Mouse (Mus musculus) embryonic fibroblast, embryonic 13.5 days (primary cell): Measurements from ENCODE around the gene Taf8.

Source experiments
- CTCF ChIP-seq: IDR thresholded peaks from 2 replicates; pipeline ENCODE4 v1.5.1; 2011; ENCODE audit warnings: mild to moderate bottlenecking, control low read depth, low read length, moderate library complexity, borderline replicate concordance; ENCODE audit not compliant: insufficient read depth
- POLR2A ChIP-seq: IDR thresholded peaks from 2 replicates; pipeline ENCODE4 v1.6.1; 2011; ENCODE audit warnings: low read depth, mild to moderate bottlenecking, control low read depth, low read length, moderate library complexity

GRCm38 (mm10) chr17:47436907-47437547, 65.1 kb downstream of the Taf8 start, which contains the start of gene 1700001C19Rik:
- TF ChIP-seq CTCF = no peak
- no peak for TF ChIP-seq POLR2A
